Mouse (Mus musculus) kidney, postnatal 36 days (tissue): ENCODE data around the gene Fam227a.
A peak's percentile ranks its signal among the peaks of the same experiment; 100 is the strongest.

Experiments
- DNase-seq, 2 experiments: peaks; one replicate each; pipeline ENCODE4 v3.0.0; 2021 to 2022; ENCODE audit warnings: mixed read lengths in 2 of 2

The Fam227a gene

DNA sequence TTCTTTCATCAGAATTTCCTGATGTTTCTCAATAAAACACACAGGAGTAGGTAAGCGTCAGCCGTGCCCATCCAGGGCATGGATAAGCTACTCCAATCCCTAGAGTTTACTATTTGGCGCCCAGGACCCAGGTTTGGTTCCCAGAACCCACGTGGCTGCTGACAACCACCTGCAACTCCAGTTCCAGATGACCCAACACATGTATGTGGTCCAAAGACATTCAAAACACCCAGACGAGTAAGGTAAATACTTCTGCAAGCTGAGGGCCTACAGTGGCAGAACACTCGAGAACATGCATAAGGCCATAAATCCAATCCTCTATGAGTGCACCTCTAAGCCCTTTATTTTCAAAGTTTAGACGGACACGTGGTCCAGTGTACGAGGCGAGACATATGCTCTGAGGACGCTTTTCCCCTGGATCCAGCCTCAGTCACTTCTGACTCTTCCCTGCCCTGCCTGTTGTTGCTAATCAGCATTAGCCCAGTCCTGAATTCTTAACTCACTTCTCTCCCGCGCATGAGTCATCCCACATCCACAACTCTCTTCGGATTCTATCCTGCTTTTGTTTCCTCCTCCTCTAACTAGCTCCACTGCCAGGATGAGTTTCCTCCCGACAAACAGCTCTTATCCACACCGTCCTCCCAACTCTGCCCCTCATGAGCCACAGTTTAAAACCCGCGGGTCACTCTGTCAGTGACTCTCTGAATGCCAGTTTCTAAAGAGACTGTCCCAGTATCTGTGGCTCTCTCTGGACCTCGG is 25.1 kb upstream of the Fam227a start:
- no peak for DNase-seq

DNA sequence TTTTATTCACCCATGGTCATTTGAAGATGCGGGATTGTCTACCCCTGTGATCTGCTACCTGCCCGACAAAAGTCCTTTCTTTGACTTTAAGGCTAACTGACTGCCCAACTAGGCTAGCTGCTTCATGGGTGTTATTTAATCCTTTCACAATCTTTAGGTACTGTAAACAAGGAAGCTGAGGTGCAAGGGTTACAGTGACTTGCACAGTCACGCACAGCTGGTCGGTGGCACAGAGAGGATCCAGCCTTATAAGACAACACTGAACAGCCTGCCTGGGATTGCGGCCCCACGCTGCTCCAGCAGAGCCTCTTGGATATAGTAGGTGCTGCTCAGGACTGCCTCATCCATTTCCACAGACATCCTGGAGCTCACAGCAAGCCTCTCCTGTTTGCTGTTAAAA is 24.4 kb upstream of the Fam227a start:
- DNase-seq: peak in 1 of 2 experiments; percentile 47

DNA sequence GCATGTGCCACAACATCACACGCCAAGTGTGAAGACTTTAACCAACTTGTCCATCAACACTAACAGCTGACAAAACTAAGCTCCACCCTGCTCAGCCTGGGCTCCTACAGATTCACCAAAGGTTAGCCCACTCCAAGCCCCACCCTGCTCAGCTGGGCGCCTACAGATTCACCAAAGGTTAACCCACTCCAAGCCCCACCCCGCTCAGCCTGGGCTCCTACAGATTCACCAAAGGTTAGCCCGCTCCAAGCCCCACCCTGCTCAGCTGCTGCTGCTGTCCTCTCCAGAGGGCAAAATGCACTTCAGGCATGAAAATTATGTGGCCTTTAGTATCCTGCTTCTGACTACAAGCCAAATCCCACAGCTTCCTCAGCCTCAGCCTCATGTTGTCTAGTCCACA is 23.2 kb upstream of the Fam227a start:
- DNase-seq: peak; percentile 51 to 55

DNA sequence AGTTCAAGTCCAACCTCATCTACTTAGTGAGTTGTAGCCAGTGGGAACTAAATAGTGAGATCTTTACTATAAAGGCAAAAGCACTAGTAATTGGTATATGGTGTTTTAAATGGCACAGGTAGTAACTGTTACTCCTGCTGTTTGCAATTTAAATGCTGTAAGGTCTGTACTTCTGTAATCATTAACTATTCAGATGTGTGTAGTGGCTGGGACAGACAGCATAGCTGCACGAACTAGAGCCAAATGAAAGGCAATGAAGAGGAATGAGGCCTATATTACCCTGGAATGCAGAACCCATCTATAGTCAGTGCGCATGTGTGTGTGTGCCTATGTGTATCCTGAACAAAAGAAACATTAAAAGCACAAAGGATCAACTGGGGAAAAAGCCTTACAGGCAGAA is 19.2 kb upstream of the Fam227a start:
- DNase-seq: peak in 1 of 2 experiments; percentile 38

DNA sequence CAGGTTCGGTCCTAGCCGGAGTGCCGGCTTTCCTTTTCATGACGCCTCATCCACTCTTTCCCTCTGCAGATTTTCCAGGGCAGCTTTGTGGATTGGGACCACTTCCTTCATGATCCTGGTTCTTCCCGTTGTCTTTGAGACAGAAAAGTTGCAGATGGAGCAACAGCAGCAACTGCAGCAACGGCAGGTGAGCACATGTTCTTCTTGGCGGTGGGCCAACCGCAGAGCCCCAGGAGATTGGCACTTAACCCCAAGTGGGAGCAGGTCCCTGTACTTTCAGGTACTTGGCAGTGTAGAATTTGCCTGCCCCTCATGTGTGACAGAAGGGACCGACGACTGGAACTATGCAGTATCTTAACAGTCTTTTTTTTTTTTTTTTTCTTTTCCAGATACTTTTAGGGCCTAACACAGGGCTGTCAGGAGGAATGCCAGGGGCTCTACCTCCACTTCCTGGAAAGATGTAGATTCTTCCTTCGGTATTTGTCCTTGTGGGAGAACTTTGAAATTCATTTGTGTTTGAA is 13.1 kb upstream of the Fam227a start:
- DNase-seq: peak in 1 of 2 experiments; percentile 51

DNA sequence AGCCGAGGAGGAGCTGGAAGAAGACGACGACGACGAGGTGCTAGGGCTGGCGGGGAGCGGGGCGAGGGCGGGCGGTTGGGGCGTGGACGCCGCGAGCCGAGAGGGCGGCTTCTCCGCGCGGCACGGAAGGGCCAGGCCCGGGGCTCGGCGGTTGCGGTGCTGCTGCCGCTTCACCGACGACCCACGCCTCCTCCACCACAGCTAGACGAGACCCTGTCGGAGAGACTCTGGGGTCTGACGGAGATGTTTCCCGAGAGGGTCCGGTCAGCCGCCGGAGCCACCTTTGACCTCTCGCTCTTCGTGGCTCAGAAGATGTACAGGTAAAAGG is 12.2 kb upstream of the Fam227a start:
- DNase-seq: no peak

DNA sequence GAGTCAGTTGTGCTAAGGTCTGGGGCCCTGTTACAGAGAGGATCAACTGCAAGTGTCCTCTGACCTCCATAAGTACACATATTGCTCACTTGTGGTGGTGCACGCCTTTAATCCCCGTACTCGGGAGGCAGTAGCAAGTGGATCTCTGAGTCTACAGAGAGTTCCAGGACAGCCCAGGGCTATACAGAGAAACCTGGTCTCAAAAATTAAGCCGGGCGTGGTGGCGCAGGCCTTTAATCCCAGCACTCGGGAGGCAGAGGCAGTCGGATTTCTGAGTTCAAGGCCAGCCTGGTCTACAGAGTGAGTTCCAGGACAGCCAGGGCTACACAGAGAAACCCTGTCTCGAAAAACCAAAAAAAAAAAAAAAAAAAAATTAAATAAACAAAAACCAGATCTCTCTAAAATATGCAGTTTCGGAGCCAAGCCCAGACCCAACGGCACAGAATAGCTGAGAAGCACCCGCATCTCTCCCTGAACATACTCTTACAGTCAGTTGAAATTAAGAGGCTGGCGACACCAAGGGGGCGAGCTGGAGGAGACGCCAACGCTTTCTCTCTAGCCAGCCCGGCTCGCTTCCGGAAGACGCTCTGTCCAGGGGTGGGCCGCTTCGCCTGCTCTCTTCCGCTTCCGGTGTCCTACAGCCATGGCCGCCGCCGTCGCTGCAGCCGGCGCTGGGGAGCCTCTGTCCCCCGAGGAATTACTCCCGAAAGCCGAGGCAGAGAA is 11.7 kb upstream of the Fam227a start, which contains the start of gene Tomm22:
Tomm22 (plus strand) TSS at position 613 of the 723 bp plus-strand sequence.
- DNase-seq: peak; percentile 93

DNA sequence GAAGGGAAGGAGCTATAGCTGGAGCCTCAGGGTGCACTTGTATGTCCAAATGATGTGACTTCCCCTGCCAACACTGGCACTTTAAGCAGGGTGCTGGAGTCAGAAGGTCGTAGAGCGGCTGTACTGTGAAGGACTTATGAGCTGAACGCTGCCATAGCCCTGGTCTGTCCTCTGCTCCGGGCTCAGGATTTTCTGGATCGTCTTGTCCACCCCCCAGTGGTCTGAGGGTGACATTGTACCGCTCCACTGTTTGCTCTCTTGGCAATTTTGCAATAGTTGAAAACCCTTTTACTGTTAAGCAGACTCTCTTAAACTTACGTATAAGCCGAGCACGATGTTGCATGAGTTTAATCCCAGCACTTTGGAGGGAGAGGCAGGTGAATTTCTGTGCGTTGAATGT is 10.4 kb upstream of the Fam227a start:
- peak in 1 of 2 experiments; percentile 34 for DNase-seq

DNA sequence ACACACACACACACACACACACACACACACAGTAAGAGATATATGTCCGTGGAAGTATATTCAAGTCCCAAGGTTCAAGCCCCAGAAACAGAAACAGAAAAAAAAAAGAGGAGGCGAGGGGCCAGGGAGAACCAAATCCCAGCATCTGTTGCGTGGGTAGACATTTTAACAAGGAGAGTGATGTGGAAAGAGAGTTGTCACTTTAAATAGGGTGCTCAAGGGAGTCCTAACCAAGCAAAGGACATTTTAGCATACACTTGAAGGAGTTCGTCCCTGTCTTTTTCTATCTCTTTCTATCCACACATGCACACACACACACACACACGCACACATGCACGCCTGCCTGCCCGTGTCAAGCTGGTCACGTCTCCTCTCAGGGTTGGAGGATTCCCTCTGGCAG is 5.9 kb upstream of the Fam227a start:
- DNase-seq: no peak

DNA sequence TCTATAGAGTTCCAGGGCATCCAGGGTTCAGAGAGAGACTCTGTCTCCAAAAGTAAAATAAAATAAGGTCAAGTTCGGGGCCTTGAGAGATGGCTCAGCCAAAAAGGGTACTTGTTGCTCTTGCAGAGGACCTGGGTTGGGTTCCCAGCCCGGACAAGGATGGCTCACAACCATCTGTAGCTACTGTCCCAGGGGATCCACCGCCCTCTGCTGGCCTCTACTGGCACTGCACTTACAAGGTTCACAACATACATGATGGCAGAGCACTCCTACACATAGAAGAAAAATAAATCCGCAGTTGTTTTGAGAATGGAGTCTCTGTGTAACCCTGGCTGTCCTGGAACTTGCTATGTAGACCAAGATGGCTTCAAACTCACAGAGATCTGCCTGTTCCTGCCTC is 3.1 kb upstream of the Fam227a start:
- DNase-seq: peak; percentile 31 to 70

DNA sequence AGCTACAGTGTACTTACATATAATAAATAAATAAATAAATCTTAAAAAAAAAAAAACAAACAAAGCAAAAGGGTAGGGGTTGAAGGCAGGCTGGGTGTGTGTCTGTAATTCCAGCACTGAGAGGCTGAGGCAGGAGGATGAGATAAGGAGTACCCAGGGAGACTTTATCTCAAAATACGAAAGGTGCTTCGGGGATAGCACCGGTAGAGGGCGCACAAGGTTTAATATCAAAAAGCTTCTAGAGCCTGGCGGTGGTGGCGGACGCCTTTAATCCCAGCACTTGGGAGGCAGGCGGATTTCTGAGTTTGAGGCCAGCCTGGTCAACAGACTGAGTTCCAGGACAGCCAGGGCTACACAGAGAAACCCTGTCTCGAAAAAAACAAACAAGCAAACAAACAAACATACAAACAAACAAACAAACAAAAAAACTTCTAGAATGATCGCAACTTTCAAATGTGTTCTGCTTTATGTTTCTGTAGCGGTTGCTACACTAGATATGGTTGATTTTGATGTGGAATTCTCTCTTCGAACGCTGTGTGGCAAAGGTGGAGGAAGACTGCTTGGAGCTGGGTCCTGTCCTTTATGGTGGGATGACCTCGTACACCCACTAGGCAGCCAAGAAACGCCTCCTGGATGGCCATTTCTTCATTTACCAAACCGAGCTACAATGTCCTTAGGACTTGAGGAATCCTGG is 772 bp downstream of the Fam227a start:
- peak; percentile 89 to 95 for DNase-seq

DNA sequence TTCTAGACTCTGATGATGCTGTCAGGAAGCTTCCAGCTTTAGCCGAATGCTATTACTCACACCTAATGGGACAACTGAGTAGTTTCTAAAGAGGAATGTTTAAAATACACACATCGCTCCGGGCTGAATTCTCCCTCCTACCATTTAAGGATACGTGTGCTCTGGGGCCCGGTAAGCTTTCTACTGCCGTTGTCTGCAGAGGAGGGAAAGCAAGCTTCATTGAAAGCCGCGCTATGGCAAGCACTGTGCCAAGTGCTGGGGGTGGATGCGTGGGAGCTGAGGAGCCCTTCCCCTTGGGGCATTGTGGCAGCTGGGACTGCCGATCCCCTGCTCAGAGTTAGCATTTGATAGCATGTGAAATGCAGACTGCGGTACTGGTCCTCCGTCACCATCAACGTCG is 2.3 kb downstream of the Fam227a start:
- no peak for DNase-seq

DNA sequence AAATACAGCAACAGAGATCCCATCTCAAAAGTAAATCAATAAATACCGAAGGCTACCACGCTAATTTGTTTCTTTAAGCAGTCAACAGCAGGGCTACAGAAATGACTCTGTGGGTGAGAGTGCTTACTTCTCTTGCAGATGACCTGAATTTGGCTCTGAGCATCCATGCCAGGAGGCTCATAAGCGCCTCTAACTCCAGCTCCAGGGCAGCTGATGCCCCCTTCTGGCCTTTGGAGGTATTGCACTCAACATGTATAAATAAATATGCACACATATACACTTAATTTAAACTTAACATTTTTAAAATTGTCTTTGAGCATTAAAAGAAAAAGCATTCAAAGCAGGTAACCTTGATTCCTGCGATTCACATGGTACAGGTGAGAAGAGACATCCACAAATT is 7.3 kb downstream of the Fam227a start:
- peak in 1 of 2 experiments; percentile 34 for DNase-seq

DNA sequence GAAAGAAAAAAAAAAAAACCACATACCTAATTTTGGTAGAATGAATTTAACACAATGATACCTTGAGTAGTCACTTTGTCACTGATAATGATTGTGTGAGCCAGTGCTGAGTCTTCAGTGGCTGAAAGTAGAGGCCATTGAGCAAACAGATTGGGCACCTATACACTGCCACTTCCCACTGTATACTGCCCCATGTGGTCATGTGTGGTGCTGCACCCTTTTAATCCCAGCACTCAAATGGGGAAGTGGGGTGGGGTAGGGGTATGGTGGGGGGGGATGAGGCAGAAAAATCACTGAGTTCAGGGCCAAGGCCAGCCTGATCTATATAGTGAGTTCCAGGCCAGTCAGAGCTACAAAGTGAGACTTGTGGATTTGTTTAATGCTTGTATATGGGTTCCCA is 8.2 kb downstream of the Fam227a start:
- DNase-seq: peak; percentile 12 to 73

DNA sequence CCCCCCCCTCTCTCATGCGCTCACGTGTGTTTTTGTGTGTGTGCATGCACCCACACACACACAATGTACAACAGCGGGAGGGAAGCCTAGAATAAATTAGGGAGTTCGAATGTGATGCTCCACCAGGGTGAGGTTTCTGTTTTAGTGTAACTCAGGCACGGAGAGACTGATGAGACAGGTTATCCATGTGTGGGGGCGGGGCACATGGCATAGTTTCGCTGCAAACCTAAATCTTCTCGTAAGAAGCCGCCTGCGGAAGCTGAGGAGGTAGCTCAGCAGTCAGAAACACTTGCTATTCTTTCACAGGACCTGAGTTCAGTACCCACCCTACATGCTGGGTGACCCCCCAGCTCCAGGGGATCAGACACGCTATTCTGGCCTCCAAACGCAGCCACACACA is 10.6 kb downstream of the Fam227a start:
- DNase-seq: no peak

DNA sequence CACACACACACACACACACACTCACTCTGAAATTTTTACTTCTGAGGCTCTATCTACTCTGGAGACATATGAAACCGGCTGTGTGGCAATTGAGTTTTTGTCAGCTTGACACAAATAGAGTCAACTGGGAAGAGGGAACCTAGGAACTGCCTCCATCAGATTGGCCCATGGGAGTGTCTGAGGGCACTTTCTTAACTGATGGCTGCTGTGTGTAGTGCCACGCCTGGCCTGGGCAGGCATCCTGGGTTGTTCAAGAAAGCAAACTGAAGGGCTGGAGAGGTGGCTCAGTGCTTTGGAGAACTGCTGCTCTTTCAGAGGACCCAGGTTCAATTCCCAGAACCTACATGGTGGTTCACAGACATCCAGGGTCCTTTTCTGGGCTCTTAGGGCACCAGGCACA is 13.3 kb downstream of the Fam227a start:
- DNase-seq: no peak

DNA sequence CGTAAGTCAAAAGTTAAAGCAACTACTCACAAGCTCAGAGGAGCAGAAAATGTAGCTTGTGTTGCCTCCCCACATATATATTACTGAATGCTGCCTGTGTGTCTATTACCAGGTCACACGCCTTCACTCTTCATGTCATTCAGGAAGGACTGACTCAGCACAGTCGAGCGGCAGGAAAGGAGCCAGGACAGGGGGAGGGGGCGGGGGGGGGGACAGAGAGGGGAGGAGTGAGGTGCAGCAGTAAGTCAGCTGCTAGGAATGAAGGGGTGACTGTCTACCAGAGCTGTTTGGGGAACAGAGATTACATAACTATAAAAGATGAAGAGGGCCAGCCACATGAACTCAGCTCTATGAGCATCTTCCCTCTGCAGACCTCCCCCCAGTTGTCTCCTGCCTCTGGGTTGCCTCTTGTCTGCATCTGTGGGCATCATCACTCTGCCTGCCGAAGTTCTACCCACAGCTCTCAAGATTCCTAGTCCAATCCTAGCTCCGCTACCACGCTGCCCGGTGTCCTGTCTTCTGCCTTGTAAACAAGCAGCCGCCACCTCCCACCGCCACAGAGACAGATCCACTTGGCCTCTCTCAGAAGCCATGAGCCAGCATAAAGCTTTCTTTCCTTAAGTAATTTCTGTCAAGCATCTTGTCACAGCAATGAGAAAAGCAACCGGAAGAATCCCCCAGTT is 17.5 kb downstream of the Fam227a start:
- DNase-seq: no peak

DNA sequence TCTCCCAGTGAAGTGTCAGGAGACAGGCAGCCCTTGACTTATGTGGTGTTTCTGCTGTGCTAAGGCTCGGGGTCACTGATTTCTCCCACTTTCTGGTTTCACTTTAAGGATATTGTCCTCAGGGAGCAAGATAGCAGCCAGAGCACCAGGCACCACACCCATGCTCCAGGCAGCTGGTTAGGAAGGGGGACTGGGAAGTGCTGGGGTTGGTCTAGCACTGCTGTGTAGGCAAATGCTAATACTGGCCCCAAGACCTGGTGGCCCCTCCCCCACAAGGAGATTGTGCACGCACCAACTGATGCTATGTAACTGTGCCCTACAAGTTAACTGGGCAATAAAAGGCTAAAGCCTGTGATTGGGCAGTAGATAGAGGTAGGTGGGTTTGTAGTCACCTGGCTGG is 28.3 kb downstream of the Fam227a start:
- no peak for DNase-seq

DNA sequence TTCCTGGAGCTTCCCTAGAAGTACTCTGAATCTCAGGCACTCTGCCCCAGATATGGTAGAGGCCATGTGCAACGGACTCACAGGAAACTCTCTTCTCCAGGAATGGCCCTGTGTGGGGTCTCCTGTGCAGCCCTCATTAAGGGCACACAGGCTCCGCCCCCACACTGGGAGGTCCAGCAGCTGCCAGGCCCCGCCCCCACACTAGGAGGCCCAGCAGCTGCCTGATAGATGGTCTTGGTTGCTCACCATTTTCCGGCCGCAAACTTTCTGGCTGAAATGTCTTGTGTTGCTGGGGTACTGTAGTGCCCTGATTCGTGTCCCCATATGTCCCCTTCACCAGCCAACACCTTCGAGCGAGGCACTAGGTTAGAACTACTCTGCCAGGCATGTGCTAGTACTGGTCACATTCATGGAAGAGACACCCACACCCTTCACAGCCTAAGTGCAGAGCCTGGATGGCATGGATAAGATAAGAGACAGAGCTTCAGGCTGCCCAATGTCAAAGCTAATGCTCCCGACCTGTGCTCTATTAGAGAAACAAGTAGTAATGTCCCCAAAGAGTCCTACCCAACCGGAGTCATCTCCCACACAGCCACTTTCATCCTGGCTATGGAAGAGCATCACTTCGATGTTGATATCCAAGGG is 38.9 kb downstream of the Fam227a start:
- peak in 1 of 2 experiments; percentile 7 for DNase-seq

DNA sequence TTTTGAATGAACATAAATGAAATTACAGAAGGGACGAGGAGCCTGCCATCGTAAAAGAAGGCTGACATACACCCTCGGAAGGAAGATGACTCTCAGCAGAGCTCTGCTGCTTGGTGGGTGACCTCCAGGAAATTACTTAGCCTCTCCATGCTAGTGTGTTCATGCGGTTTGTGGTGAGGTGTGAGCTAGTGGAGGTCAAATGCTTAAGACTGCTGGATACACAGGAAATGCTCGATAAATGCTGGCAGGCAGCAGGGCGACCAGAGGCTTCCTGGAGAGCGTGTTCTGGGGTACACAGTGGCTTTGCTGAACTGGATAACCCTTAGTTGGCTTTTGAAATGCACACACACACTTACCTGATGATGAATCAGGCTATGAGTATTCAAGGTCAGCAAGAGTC is 40.3 kb downstream of the Fam227a start:
- DNase-seq: no peak

DNA sequence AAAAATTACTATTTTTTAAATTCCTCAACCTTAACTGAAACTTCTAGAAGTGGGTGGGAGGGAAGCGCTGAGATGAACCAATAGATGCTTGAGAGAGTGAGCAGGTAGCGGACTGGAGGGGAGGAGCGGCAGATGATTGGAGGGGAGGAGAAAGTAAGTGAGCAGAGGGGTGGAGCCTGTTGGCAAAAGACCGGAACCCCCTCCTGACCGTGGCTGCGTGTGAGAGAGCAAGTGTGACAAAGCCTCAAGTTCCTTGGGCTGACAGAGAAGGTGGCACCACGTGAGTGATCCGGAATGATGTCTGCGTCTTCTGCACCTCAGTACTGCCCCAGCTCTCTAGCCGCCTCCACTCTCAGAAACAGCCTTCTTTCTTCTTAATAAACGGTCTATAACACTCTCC is 41.6 kb downstream of the Fam227a start:
- DNase-seq: no peak

DNA sequence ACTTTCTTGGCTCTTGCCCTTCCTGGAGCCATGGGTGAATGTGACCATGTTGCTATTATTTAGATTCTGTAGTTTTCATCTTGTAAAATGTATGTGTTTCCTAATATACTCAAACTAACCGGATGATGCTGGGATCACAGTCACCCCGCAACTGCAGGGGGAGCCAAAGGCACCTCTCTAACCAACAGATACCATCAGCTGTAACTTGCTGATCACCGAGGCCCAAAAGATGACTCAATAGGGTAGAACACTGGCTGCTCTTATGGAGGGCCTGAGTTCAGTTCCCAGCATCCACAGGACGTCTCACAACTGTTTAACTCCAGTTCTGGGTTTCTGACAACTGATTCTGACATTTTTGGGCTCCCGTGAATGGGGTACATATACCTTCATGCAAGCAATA is 42.0 kb downstream of the Fam227a start:
- DNase-seq: no peak
